Mouse (Mus musculus): ENCODE measurements around the gene Tada2a. TPM values are rescaled to one million over a fixed set of nuclear protein-coding genes. Genes with fewer than 3 reads are reported as not detected.

Gene Tada2a
- polyA plus RNA-seq, 1 experiment from 2014 or later, result 20.7 TPM

GRCm38 (mm10) chr11:84042808-84043762 is 86.3 kb downstream of the Tada2a start:
- no peak for ATAC-seq (replicated peaks; ENCODE audit: extremely low read depth, insufficient read depth, low FRiP score)
- 77% methylated on average over 14 of the region's 14 CpGs for WGBS
- no peak overlapping the region for H3K4me3 ChIP-seq (ENCODE audit: low read length)

GRCm38 (mm10) chr11:84040621-84041020 is 88.8 kb downstream of the Tada2a start:
- no peak overlapping the region for H3K9ac ChIP-seq (ENCODE audit: low read length)
- H3K36me3 ChIP-seq (ENCODE audit: control insufficient read depth, insufficient read depth), result peaks cover 16% of the 10 kb centered on the region
- H3K9me3 ChIP-seq (replicated peaks; ENCODE audit: control insufficient read depth, low read length), result no peaks in the 10 kb centered on the region
- no peak overlapping the region for H3K4me2 ChIP-seq (ENCODE audit: low read depth, low read length)
- no peak overlapping the region for H3K4me3 ChIP-seq (ENCODE audit: low read length)
- H3K4me1 ChIP-seq (ENCODE audit: control insufficient read depth, insufficient read depth, low read length), result no peaks in the 10 kb centered on the region; the same call in 1 of the 2 replicates
- ATAC-seq (replicated peaks; ENCODE audit: extremely low read depth, insufficient read depth, low FRiP score), result no peak
- no peaks in the 10 kb centered on the region; the same call in none of the 2 replicates for H3K27me3 ChIP-seq (ENCODE audit: control insufficient read depth, insufficient read depth, low read length)
- 55% methylated on average over 6 of the region's 6 CpGs for WGBS
- no peak overlapping the region for H3K27ac ChIP-seq (ENCODE audit: low read length)

More at GRCm38 (mm10) chr11:84042808-84043762, 86.3 kb downstream of the Tada2a start:
- H3K27ac ChIP-seq (ENCODE audit: low read length), result no peak overlapping the region
- no peaks in the 10 kb centered on the region for H3K9me3 ChIP-seq (replicated peaks; ENCODE audit: control insufficient read depth, low read length)
- peaks cover 16% of the 10 kb centered on the region for H3K36me3 ChIP-seq (ENCODE audit: control insufficient read depth, insufficient read depth)
- no peak overlapping the region for H3K4me2 ChIP-seq (ENCODE audit: low read depth, low read length)
- peaks cover 3% of the 10 kb centered on the region for H3K27me3 ChIP-seq (ENCODE audit: control insufficient read depth, insufficient read depth, low read length)
- H3K9ac ChIP-seq (ENCODE audit: low read length), result no peak overlapping the region
- no peaks in the 10 kb centered on the region; the same call in 1 of the 2 replicates for H3K4me1 ChIP-seq (ENCODE audit: control insufficient read depth, insufficient read depth, low read length)

GRCm38 (mm10) chr11:84033671-84034070 is 95.7 kb downstream of the Tada2a start:
- no peak for ATAC-seq (replicated peaks; ENCODE audit: extremely low read depth, insufficient read depth, low FRiP score)
- Histone ChIP-seq H3K4me1 (ENCODE audit: control insufficient read depth, insufficient read depth, low read length) (peaks cover 9% of the 10 kb centered on the region), H3K4me3 (ENCODE audit: low read length) (no peak overlapping the region), H3K27me3 (ENCODE audit: control insufficient read depth, insufficient read depth, low read length) (peaks cover 40% of the 10 kb centered on the region), H3K9ac (ENCODE audit: low read length) (no peak overlapping the region), H3K27ac (ENCODE audit: low read length) (no peak overlapping the region), H3K4me2 (ENCODE audit: low read depth, low read length) (no peak overlapping the region), H3K9me3 (replicated peaks; ENCODE audit: control insufficient read depth, low read length) (no peaks in the 10 kb centered on the region), H3K36me3 (ENCODE audit: control insufficient read depth, insufficient read depth) (0 out of 2 replicates have a peak, but pooled peaks cover 2% of the 10 kb centered on the region)
- 63% methylated on average over 5 of the region's 5 CpGs for WGBS

GRCm38 (mm10) chr11:84032559-84032958 is 96.8 kb downstream of the Tada2a start:
- WGBS, result 77% methylated on average over 5 of the region's 5 CpGs
- peaks cover 40% of the 10 kb centered on the region for H3K27me3 ChIP-seq (ENCODE audit: control insufficient read depth, insufficient read depth, low read length)

GRCm38 (mm10) chr11:84031971-84032370 is 97.4 kb downstream of the Tada2a start:
- H3K4me1 ChIP-seq (ENCODE audit: control insufficient read depth, insufficient read depth, low read length), result peaks cover 23% of the 10 kb centered on the region
- H3K27ac ChIP-seq (ENCODE audit: low read length), result no peak overlapping the region
- no peak overlapping the region for H3K4me3 ChIP-seq (ENCODE audit: low read length)
- peaks cover 40% of the 10 kb centered on the region for H3K27me3 ChIP-seq (ENCODE audit: control insufficient read depth, insufficient read depth, low read length)
- no peak for ATAC-seq (replicated peaks; ENCODE audit: extremely low read depth, insufficient read depth, low FRiP score)
- WGBS, result 55% methylated on average over 9 of the region's 9 CpGs
- peaks cover 2% of the 10 kb centered on the region; the same call in 1 of the 2 replicates for H3K36me3 ChIP-seq (ENCODE audit: control insufficient read depth, insufficient read depth)
- H3K9ac ChIP-seq (ENCODE audit: low read length), result no peak overlapping the region
- no peaks in the 10 kb centered on the region for H3K9me3 ChIP-seq (replicated peaks; ENCODE audit: control insufficient read depth, low read length)
- no peak overlapping the region for H3K4me2 ChIP-seq (ENCODE audit: low read depth, low read length)

More at GRCm38 (mm10) chr11:84032559-84032958, 96.8 kb downstream of the Tada2a start:
- Histone ChIP-seq H3K9me3 (replicated peaks; ENCODE audit: control insufficient read depth, low read length) (no peaks in the 10 kb centered on the region), H3K9ac (ENCODE audit: low read length) (no peak overlapping the region), H3K4me3 (ENCODE audit: low read length) (no peak overlapping the region), H3K4me1 (ENCODE audit: control insufficient read depth, insufficient read depth, low read length) (peaks cover 19% of the 10 kb centered on the region), H3K4me2 (ENCODE audit: low read depth, low read length) (no peak overlapping the region), H3K36me3 (ENCODE audit: control insufficient read depth, insufficient read depth) (0 out of 2 replicates have a peak, but pooled peaks cover 2% of the 10 kb centered on the region), H3K27ac (ENCODE audit: low read length) (no peak overlapping the region)
- no peak for ATAC-seq (replicated peaks; ENCODE audit: extremely low read depth, insufficient read depth, low FRiP score)

Other genes starting within 250 kb of the Tada2a start
- 18.7 and 19.3 TPM in 2 replicates for gene Ddx52, start 187.5 kb downstream of the Tada2a start, polyA plus RNA-seq (2015; fragmentation: Nextera tagmentation; extraction: Ambion mirVana)
- gene Synrg, start 165.2 kb downstream of the Tada2a start, polyA plus RNA-seq (2015; fragmentation: Nextera tagmentation; extraction: Ambion mirVana), result 8.3 and 9.2 TPM in 2 replicates
- 6.3 and 7.2 TPM in 2 replicates for gene Dusp14, start 60.3 kb downstream of the Tada2a start, polyA plus RNA-seq (2015; fragmentation: Nextera tagmentation; extraction: Ambion mirVana)
- gene Acaca, start 72 bp upstream of the Tada2a start, polyA plus RNA-seq (2015; fragmentation: Nextera tagmentation; extraction: Ambion mirVana), result 5.1 and 6.8 TPM in 2 replicates
- not detected in 2 replicates for gene Gm11437, start 37.9 kb upstream of the Tada2a start, polyA plus RNA-seq (2015; fragmentation: Nextera tagmentation; extraction: Ambion mirVana)